17 mouse cellular contexts compared by ENCODE assay signal in the genomic region with DNA sequence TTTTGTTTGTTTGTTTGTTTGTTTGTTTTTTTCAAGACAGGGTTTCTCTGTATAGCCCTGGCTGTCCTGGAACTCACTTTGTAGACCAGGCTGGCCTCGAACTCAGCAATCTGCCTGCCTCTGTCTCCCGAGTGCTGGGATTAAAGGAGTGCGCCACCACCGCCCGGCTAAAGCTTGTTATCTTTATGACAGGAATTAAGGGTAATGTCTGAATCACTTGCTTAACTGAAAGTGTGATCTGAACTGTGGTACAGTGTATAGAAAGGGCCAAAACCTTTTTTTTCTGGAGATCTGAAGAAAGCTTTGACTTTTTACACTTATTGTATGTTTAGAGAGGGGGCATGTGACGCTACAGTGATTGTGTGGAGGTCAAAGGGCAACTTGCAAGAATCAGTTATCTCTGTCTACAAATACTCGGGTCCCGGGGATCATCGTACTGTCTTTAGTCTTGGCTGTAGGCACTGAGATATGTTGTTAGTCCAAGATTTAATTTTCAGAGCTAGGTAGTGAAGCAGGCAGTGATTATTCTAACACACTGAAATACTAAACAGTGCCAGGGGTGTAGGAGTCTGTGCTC. TPM values are rescaled to one million over a fixed set of nuclear protein-coding genes. Genes with fewer than 3 reads are reported as not detected.
DNase-seq lines count a peak whose midpoint lies in the region; ATAC-seq and TF ChIP-seq lines count a peak whose summit lies in the region.
"Had no signal": no experiment of that assay in that cellular context is flagged by ENCODE, and none has a peak within 500 bp of the region (broad histone marks: within the 10 kb centered on the region; RNA-seq: fewer than 3 reads in every experiment).

No protein-coding gene starts in this region.

- no peak overlapping the region for H3K9ac ChIP-seq in liver, embryonic 12.5 days
- H3K9ac ChIP-seq in intestine, embryonic 15.5 days, result no peak overlapping the region
- H3K9ac ChIP-seq in stomach, embryonic 16.5 days (ENCODE audit: low read length), result no peak overlapping the region
- H3K9ac ChIP-seq: forebrain, postnatal 0 days had no signal

- 49% methylated on average over 9 of the region's 9 CpGs for WGBS in liver, embryonic 12.5 days (ENCODE audit: insufficient replicate concordance)
- 44% methylated on average over 9 of the region's 9 CpGs for WGBS in intestine, embryonic 15.5 days
- WGBS in stomach, embryonic 16.5 days, result 48% methylated on average over 9 of the region's 9 CpGs

- no peak for TF ChIP-seq CTCF in left cerebral cortex, adult 2 months (IDR thresholded peaks at IDR 0.05)

- peak overlapping the region; percentile 30 for H3K4me2 ChIP-seq in liver, embryonic 12.5 days
- peak overlapping the region; percentile 30 for H3K4me2 ChIP-seq in intestine, embryonic 15.5 days (replicated peaks)
- no peak overlapping the region for H3K4me2 ChIP-seq in stomach, embryonic 16.5 days (ENCODE audit: low read depth, low read length)

- no peak overlapping the region for H3K4me3 ChIP-seq in liver, embryonic 12.5 days
- H3K4me3 ChIP-seq in intestine, embryonic 15.5 days (replicated peaks), result no peak overlapping the region
- H3K4me3 ChIP-seq in stomach, embryonic 16.5 days (replicated peaks; ENCODE audit: low read length), result no peak overlapping the region
- H3K4me3 ChIP-seq in left cerebral cortex, adult 2 months, result no peak overlapping the region

- peaks cover 77% of the 10 kb centered on the region for H3K4me1 ChIP-seq in liver, embryonic 12.5 days
- peaks cover 17% of the 10 kb centered on the region for H3K4me1 ChIP-seq in intestine, embryonic 15.5 days (replicated peaks)
- H3K4me1 ChIP-seq in stomach, embryonic 16.5 days (ENCODE audit: control insufficient read depth, insufficient read depth, low read length), result peaks cover 24% of the 10 kb centered on the region

- intact Hi-C loops in heart, postnatal 14 days (cut with DNase I), result loop anchor here (2.0 to 10.0 kb wide), 3 partner anchors 38 to 280 kb away; partner anchors contain the start of genes Slc1a4 and Spred2
- intact Hi-C loops in left cerebral cortex, adult 2 months (cut with DNase I), result loop anchor here (5.0 to 10.0 kb wide), 7 partner anchors 42 to 430 kb away; partner anchors contain the start of genes Actr2, Cep68, Slc1a4 and Spred2

- no peak for ATAC-seq in liver, embryonic 12.5 days
- ATAC-seq in intestine, embryonic 15.5 days, result no peak
- no peak for ATAC-seq in stomach, embryonic 16.5 days (ENCODE audit: insufficient read depth, low FRiP score)
- ATAC-seq: forebrain, postnatal 0 days; inflammation-experienced regulatory T-cells, adult 6 months; midbrain, embryonic 16.5 days had no signal

- no peak overlapping the region for H3K27ac ChIP-seq in liver, embryonic 12.5 days
- peak overlapping the region; percentile 11; the same call in 1 of the 2 replicates for H3K27ac ChIP-seq in intestine, embryonic 15.5 days
- 0 out of 2 replicates have a peak overlapping the region, but pooled peaks have one; percentile 21 for H3K27ac ChIP-seq in stomach, embryonic 16.5 days (ENCODE audit: low read length)
- no peak overlapping the region for H3K27ac ChIP-seq in left cerebral cortex, adult 2 months

- H3K36me3 ChIP-seq in liver, embryonic 12.5 days, result peaks cover 9% of the 10 kb centered on the region
- H3K36me3 ChIP-seq in intestine, embryonic 15.5 days, result no peaks in the 10 kb centered on the region
- H3K36me3 ChIP-seq in stomach, embryonic 16.5 days (ENCODE audit: control insufficient read depth, insufficient read depth, low read length), result no peaks in the 10 kb centered on the region

- H3K27me3 ChIP-seq in liver, embryonic 12.5 days (replicated peaks), result no peaks in the 10 kb centered on the region
- H3K27me3 ChIP-seq in intestine, embryonic 15.5 days (replicated peaks), result no peaks in the 10 kb centered on the region
- no peaks in the 10 kb centered on the region for H3K27me3 ChIP-seq in stomach, embryonic 16.5 days (ENCODE audit: control insufficient read depth, insufficient read depth, low read length)
- H3K27me3 ChIP-seq: CH12.LX had no signal

- DNase-seq in heart, adult 11 months, result peak; percentile 58
- DNase-seq in heart, postnatal 14 days, result no peak
- no peak for DNase-seq in liver
- no peak for DNase-seq in left cerebral cortex, adult 2 months (ENCODE audit: extremely low spot score in 1 of 2, low spot score in 2 of 2)
- DNase-seq: adrenal gland, postnatal 10 days; cerebellum, adult 11-12 months; forebrain, postnatal 0 days; heart, adult 18-20 months; layer of hippocampus, postnatal 36 days; lung, adult 18-20 months; lung, postnatal 4 days had no signal

- no peaks in the 10 kb centered on the region for H3K9me3 ChIP-seq in liver, embryonic 12.5 days (replicated peaks)
- no peaks in the 10 kb centered on the region for H3K9me3 ChIP-seq in intestine, embryonic 15.5 days
- H3K9me3 ChIP-seq in stomach, embryonic 16.5 days (replicated peaks; ENCODE audit: control insufficient read depth, low read length), result no peaks in the 10 kb centered on the region

RNA-seq across cellular contexts. Expression of gene Rab1a, which starts 3.7 kb away (rescaled TPM):
- 100 to 1,000 TPM; 134 to 141 TPM for total RNA-seq in heart, postnatal 14 days (2021)
- 130 and 132 TPM in 2 replicates for polyA plus RNA-seq in liver, embryonic 12.5 days (2016; fragmentation: Nextera tagmentation; extraction: Ambion mirVana)
- 329 and 363 TPM in 2 replicates for polyA plus RNA-seq in intestine, embryonic 15.5 days (2015; fragmentation: Nextera tagmentation; extraction: Ambion mirVana)
- polyA plus RNA-seq in stomach, embryonic 16.5 days (2015; fragmentation: Nextera tagmentation; extraction: Ambion mirVana), result 300 and 317 TPM in 2 replicates
- 100 to 1,000 TPM; 183 to 193 TPM for total RNA-seq in left cerebral cortex, adult 2 months (2021)

RNA-seq across cellular contexts. Expression of gene Cep68, which starts 44.3 kb away (rescaled TPM):
- 10 to 100 TPM; 42.1 to 48.1 TPM for total RNA-seq in heart, postnatal 14 days (2021)
- 14.3 and 15.1 TPM in 2 replicates for polyA plus RNA-seq in liver, embryonic 12.5 days (2016; fragmentation: Nextera tagmentation; extraction: Ambion mirVana)
- polyA plus RNA-seq in intestine, embryonic 15.5 days (2015; fragmentation: Nextera tagmentation; extraction: Ambion mirVana), result 22.4 and 24.5 TPM in 2 replicates
- polyA plus RNA-seq in stomach, embryonic 16.5 days (2015; fragmentation: Nextera tagmentation; extraction: Ambion mirVana), result 24.7 and 25.6 TPM in 2 replicates
- 10 to 100 TPM; 31.5 to 32.5 TPM for total RNA-seq in left cerebral cortex, adult 2 months (2021)

Comparison
In these comparisons a context has a peak if more than half of its experiments do, and no peak if none do; other contexts are left out.
1. H3K27ac ChIP-seq: peak in intestine, embryonic 15.5 days (single experiment) and stomach, embryonic 16.5 days (single experiment); none in liver, embryonic 12.5 days (single experiment) and left cerebral cortex, adult 2 months (single experiment).